Mouse (Mus musculus) midbrain, embryonic 12.5 days (tissue): ENCODE measurements at regions not wholly inside any gene's neighbourhood (a gene's known extent, or its start where the extent isn't known, plus 50 kb on each side); places are given as distances from the start of the nearest gene placed in this dataset.
A peak's percentile ranks its signal among the peaks of the same experiment; 100 is the strongest.

ENCODE experiments used
- ATAC-seq: fragments of 200-750 bp; cut with Nextera tagmentation; 2 replicates; pipeline ENCODE4 v1.8.0; 2017; ENCODE audit warnings: low read depth, moderate TSS enrichment, moderate library complexity; ENCODE audit not compliant: low FRiP score
- H3K27ac ChIP-seq: fragments of 300-500 bp; sonication (generic); replicated peaks from 2 replicates; pipeline ENCODE4 v1.5.1; 2016; ENCODE audit warnings: mild to moderate bottlenecking
- H3K27me3 ChIP-seq: fragments of 300-500 bp; sonication (generic); 2 replicates; pipeline ENCODE4 v1.6.1; 2016; ENCODE audit warnings: mild to moderate bottlenecking
- H3K36me3 ChIP-seq: fragments of 300-500 bp; sonication (generic); 2 replicates; pipeline ENCODE4 v1.6.1; 2016
- H3K4me1 ChIP-seq: fragments of 300-500 bp; sonication (generic); 2 replicates; pipeline ENCODE4 v1.6.1; 2016
- H3K4me2 ChIP-seq: fragments of 300-500 bp; sonication (generic); replicated peaks from 2 replicates; pipeline ENCODE4 v1.6.1; 2016; ENCODE audit warnings: mild to moderate bottlenecking, moderate library complexity
- H3K4me3 ChIP-seq: fragments of 300-500 bp; sonication (generic); 2 replicates; pipeline ENCODE4 v1.5.1; 2016; ENCODE audit warnings: mild to moderate bottlenecking
- H3K9ac ChIP-seq: fragments of 300-500 bp; sonication (generic); replicated peaks from 2 replicates; pipeline ENCODE4 v1.6.1; 2016; ENCODE audit warnings: mild to moderate bottlenecking, moderate library complexity
- H3K9me3 ChIP-seq: fragments of 300-500 bp; sonication (generic); 2 replicates; pipeline ENCODE4 v1.6.1; 2016; ENCODE audit warnings: mild to moderate bottlenecking
- WGBS: fragments of 180-500 bp; shearing (Covaris S2); methylation state at CpG from one replicate; pipeline ENCODE4 v1.1.7; 2016; 5-methylcytosine and 5-hydroxymethylcytosine counted together

DNA sequence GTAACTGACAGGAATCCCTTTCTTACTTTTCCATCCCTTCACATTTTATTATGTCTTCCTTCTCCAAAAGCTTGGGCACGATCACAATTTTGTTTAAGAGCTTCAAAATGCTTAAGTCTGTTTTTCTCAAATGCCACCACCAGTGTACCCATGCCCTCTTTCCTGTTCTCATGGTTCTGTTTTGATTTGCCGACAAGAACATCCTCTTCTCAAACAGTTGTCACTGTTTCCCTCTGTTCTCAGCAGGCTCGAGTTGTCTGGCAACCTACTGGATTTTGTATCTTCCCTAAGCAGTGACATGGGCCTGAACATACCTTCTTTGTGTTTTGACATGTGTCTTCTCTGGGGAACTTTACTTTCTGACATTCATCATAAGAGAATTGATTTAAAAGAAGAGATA, 2124.1 kb upstream of the Lrrc6 start:
- no peaks in the 10 kb centered on the region for H3K27me3 ChIP-seq
- H3K36me3 ChIP-seq, result no peaks in the 10 kb centered on the region
- H3K27ac ChIP-seq, result no peak overlapping the region
- no peak overlapping the region for H3K4me3 ChIP-seq
- no peaks in the 10 kb centered on the region for H3K9me3 ChIP-seq
- no peak overlapping the region for H3K4me2 ChIP-seq
- ATAC-seq, result no peak
- no peak overlapping the region for H3K9ac ChIP-seq
- WGBS, result 70% methylated on average over 3 of the region's 3 CpGs
- H3K4me1 ChIP-seq, result no peaks in the 10 kb centered on the region

DNA sequence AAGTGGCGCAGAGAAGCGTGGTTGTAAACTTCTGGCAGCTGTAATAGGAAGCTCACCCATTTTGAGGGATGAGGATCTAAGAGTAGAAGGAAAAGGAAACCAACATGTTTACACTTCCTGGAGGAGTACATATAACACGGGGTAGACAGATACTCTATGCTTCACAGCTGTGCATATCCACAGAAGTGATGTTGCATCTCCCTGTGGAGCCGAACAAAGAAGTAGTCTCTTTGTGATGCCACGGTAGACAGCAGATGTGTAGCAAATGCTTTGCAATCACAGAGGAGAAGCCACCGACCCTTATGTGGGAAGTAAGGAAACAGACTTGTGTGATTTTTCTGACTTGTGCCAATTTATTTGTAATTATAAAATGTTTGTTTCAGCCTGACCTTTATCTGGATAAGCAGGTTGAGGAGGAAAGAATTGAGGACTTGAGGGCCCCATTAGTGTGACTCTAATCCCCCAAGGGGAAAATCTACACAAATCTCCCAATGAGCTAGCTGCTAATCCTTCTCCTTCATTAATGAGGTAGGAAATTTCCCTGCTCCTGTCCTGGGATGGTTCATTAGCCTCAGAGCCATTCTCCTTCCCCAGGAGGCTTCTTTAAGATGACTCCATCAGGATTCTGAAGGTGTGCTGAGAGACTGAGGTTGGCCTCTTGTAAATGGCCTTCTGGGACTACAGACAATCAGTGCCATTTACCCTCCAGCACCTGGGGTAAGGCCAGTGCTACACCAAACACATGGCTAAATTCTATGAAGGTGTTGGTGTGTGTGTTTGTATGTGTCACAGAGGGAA, 2119.9 kb upstream of the Lrrc6 start:
- H3K4me2 ChIP-seq, result no peak overlapping the region
- no peaks in the 10 kb centered on the region for H3K9me3 ChIP-seq
- WGBS, result 55% methylated on average over 6 of the region's 6 CpGs
- no peaks in the 10 kb centered on the region for H3K4me1 ChIP-seq
- H3K36me3 ChIP-seq, result no peaks in the 10 kb centered on the region
- ATAC-seq, result peak; percentile 49; the same call in 1 of the 2 replicates
- no peaks in the 10 kb centered on the region for H3K27me3 ChIP-seq
- H3K4me3 ChIP-seq, result no peak overlapping the region
- H3K27ac ChIP-seq, result no peak overlapping the region
- no peak overlapping the region for H3K9ac ChIP-seq

DNA sequence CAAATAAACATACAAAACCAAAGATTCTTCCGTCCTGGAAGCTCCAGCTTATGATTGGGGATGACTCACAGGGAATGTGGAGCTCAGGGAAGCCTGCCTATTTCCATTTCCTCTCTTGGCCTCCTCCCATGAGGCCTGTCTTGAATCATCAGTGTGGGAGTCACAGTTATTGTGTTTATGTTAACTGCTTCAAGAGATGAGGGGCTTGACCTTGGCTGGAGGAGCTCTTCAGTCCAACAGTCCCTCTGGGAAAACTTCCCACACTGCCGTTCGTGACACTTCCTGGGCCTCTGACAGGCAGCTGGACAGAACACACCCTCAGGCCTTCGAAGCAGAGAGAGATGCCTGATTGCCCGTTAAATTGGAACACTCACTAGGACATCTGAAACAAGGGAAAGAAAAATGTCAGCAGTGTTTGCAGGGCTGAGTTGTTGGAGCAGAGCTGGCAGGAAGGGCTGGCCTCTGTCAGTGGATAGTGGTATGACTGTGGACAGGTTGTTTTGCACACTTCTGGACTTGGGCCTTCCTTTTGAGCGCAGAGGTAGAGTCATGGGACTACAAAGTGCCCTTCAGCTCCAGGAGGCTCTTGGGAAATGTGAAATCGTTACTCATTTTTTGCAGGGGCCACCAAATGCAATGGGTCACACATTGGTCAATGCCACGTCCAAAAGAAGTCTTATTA, 2105.5 kb upstream of the Lrrc6 start:
- Histone ChIP-seq H3K36me3 (no peaks in the 10 kb centered on the region), H3K4me1 (no peaks in the 10 kb centered on the region), H3K4me3 (no peak overlapping the region), H3K9me3 (no peaks in the 10 kb centered on the region), H3K27ac (no peak overlapping the region), H3K27me3 (no peaks in the 10 kb centered on the region), H3K4me2 (no peak overlapping the region), H3K9ac (no peak overlapping the region)
- 85% methylated on average over 8 of the region's 8 CpGs for WGBS
- ATAC-seq, result no peak

DNA sequence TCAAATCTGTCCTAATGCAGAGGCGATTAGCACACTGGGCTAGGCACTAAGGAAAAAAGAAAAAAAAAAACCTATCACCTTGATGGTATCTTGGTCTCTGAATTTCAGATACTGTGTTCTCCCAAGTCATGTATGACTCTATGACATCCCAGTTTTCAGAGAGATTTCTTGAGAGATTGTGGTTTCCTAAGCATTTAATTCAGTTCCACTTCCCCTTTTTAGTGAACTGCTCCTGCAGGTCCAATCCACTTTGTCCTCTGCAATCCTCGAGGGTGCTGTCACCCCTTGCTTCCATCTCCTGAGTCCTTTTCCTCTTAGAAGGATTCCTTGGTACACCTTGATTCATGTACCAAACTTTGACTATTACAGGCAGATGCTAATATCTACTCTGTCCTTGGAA, 2104.8 kb upstream of the Lrrc6 start:
- no peak overlapping the region for H3K9ac ChIP-seq
- no peak overlapping the region for H3K4me2 ChIP-seq
- H3K4me1 ChIP-seq, result no peaks in the 10 kb centered on the region
- 86% methylated on average over 2 of the region's 2 CpGs for WGBS
- H3K36me3 ChIP-seq, result no peaks in the 10 kb centered on the region
- no peaks in the 10 kb centered on the region for H3K9me3 ChIP-seq
- H3K27me3 ChIP-seq, result no peaks in the 10 kb centered on the region
- no peak for ATAC-seq
- H3K4me3 ChIP-seq, result no peak overlapping the region
- no peak overlapping the region for H3K27ac ChIP-seq

DNA sequence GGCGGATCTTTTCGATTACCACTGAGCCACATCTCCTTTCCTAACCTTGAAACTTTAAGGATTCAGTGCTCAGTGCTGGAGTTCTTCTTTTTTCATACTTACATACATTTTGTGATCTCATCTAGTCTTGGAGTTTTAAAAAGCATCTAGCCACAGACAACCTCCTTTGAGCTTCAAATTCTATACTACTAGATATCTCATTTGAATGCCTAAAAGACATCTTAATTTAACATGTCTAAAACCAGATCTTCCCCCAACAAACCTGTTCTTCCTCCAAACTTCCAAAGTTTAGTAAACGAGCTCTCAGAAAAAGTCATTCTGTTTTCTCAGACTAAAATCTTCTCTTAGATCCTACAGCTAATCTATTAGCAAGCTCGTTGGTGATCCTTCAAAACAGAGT, 2081.5 kb upstream of the Lrrc6 start:
- Histone ChIP-seq H3K9ac (no peak overlapping the region), H3K27me3 (no peaks in the 10 kb centered on the region)
- WGBS, result 86% methylated on average over 4 of the region's 4 CpGs

DNA sequence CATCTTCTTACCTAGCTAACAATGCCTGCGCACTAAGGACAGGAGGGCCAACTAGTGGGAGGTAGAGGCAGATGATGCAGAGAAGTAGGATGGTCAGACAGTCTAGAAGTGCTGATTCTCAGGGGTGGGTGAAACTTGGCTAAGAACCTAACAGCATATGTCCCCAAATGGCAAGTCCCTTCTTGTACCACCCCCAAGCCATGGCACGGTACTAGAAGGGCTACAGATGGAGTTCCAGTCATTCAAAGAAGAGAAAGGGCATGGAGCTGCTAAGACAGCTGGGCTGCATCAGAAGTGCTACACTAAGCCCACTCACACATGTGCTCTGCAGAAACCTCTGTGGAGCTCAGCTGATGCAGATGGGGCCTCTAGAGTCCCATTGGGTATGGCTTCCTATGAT, 2078.8 kb upstream of the Lrrc6 start:
- Histone ChIP-seq H3K36me3 (no peaks in the 10 kb centered on the region), H3K9me3 (no peaks in the 10 kb centered on the region), H3K4me3 (no peak overlapping the region), H3K27me3 (no peaks in the 10 kb centered on the region), H3K9ac (no peak overlapping the region), H3K27ac (no peak overlapping the region), H3K4me2 (no peak overlapping the region), H3K4me1 (no peaks in the 10 kb centered on the region)
- no peak for ATAC-seq
- 95% methylated on average over 2 of the region's 2 CpGs for WGBS

More for the DNA sequence above, 2081.5 kb upstream of the Lrrc6 start:
- H3K4me1 ChIP-seq, result no peaks in the 10 kb centered on the region
- no peaks in the 10 kb centered on the region for H3K9me3 ChIP-seq
- no peak for ATAC-seq
- H3K36me3 ChIP-seq, result no peaks in the 10 kb centered on the region
- no peak overlapping the region for H3K4me3 ChIP-seq
- H3K27ac ChIP-seq, result no peak overlapping the region
- H3K4me2 ChIP-seq, result no peak overlapping the region

DNA sequence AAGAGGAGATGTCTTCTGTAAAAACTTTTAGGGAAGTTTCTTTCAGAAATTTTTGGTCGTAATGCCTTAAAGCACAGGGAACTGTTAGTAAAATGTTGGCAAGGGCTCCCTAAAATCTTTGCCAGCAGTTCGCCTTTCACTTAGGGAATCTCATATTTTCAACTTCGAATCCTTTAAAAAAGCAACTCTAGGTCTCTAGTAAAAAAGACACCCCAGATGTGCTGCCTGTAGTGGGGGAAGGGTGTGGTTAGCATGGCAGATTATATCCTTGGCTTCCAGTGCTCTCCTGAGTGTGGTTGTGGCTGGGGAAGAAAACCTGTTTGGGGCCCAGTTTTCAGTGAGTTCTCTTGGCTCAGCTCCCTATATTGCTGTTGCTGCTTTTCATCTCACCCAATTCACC, 2059.9 kb upstream of the Lrrc6 start:
- WGBS, result 91% methylated on average over 3 of the region's 3 CpGs
- Histone ChIP-seq H3K9me3 (no peaks in the 10 kb centered on the region), H3K4me1 (no peaks in the 10 kb centered on the region), H3K27ac (no peak overlapping the region), H3K27me3 (no peaks in the 10 kb centered on the region), H3K36me3 (no peaks in the 10 kb centered on the region), H3K4me2 (no peak overlapping the region), H3K4me3 (no peak overlapping the region), H3K9ac (no peak overlapping the region)
- no peak for ATAC-seq

DNA sequence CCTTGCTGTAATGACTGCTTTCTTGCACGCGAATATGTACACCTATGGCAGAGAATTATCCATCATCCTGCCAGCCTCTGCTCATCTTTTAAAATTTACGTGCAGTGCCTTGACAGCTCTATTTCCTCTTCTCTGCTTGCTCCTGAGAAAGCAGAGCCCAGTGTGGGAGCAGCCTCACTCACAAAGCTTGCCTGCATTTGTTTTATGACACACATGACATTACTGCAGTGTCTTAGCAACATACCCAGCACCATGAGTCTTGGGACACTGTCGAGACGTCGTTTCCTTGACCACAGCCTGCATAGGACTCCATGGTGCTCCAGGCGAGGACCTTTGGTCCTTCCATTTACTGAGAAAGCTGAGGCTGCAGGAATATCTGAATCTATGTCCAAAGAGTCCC, 2055.4 kb upstream of the Lrrc6 start:
- Histone ChIP-seq H3K36me3 (no peaks in the 10 kb centered on the region), H3K4me1 (no peaks in the 10 kb centered on the region), H3K27ac (no peak overlapping the region), H3K9me3 (no peaks in the 10 kb centered on the region), H3K27me3 (no peaks in the 10 kb centered on the region), H3K4me3 (no peak overlapping the region), H3K4me2 (no peak overlapping the region), H3K9ac (no peak overlapping the region)
- no peak for ATAC-seq
- WGBS, result 86% methylated on average over 7 of the region's 7 CpGs

DNA sequence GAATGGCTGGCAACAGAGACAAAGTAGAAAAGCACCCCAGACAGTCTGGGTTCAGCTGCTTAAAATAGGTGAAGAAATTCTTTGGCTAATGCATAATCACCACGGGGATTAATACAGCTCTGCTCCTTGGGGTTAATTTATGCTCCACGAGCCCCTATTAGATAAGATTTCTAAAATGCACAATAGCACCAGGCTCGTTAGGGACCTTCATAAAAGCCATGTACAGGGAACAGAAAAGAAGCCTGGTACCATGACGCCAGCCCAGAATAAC, 2035.3 kb upstream of the Lrrc6 start:
- Histone ChIP-seq H3K4me1 (peaks cover 18% of the 10 kb centered on the region; the same call in 1 of the 2 replicates), H3K36me3 (no peaks in the 10 kb centered on the region), H3K9me3 (no peaks in the 10 kb centered on the region), H3K4me3 (no peak overlapping the region), H3K4me2 (no peak overlapping the region), H3K27ac (no peak overlapping the region), H3K9ac (no peak overlapping the region), H3K27me3 (no peaks in the 10 kb centered on the region)
- 39% methylated on average over 4 of the region's 4 CpGs for WGBS
- peak; percentile 38; the same call in 1 of the 2 replicates for ATAC-seq

DNA sequence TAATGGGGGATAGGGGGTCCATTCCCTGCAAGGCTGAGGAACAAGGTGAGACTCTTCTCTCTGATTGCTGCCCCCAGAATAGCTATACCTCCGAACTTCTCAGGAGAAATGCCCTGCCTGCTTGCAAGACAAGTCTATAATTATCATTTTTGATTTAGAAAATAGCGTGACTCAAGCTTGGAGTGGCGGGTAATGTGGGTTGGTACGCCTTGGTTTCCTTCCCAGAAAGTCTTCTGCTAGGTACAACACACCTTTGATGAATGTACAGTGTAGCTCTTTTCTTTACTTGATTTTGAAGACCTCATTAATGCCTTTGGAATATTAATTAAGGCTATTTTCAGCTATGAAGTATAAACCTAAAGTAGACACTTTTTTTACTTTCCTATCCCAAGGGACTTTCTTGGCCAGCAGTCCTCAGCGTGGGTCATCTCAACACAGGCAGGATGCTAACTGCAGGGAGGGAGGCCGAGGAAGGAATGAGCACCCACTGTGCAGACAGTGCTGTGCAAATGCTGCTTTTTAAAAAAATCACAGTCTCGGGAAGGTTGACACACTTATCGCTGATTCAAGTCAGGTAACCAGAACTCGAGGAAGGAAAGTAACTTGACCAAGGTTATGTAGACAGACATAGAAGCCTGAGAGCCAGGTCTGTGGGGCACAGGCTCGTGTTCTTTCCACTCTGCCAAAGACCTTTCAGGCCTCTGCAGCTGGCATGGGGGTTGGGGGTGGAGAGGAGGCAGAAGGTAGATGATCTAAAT, 2034.8 kb upstream of the Lrrc6 start:
- H3K4me2 ChIP-seq, result no peak overlapping the region
- H3K4me3 ChIP-seq, result no peak overlapping the region
- peaks cover 18% of the 10 kb centered on the region; the same call in 1 of the 2 replicates for H3K4me1 ChIP-seq
- no peaks in the 10 kb centered on the region for H3K36me3 ChIP-seq
- H3K27me3 ChIP-seq, result no peaks in the 10 kb centered on the region
- ATAC-seq, result no peak
- H3K27ac ChIP-seq, result no peak overlapping the region
- WGBS, result 73% methylated on average over 10 of the region's 10 CpGs
- H3K9ac ChIP-seq, result no peak overlapping the region
- no peaks in the 10 kb centered on the region for H3K9me3 ChIP-seq

DNA sequence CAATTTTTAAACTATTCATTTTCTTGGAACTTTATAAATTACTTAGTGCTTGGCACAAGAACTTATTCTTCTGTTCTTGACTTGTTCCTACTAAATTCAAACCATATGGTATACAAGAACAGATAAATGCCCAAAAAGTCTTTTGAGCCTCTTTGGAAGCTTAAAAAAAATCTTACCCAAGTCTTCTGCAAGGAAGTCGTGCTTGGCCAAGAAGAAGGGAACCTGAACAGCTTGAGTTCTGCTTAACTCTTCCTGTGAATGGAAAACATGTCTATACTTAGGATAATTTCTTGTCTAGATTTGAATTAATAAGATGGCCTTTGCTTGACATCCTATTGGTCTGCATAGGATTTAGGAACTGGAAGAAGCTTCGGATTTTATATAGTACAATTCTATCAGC, 2020.0 kb upstream of the Lrrc6 start:
- 84% methylated on average over 2 of the region's 2 CpGs for WGBS
- H3K4me3 ChIP-seq, result no peak overlapping the region
- no peaks in the 10 kb centered on the region for H3K36me3 ChIP-seq
- H3K9me3 ChIP-seq, result no peaks in the 10 kb centered on the region
- H3K9ac ChIP-seq, result no peak overlapping the region
- H3K27me3 ChIP-seq, result no peaks in the 10 kb centered on the region
- H3K4me2 ChIP-seq, result no peak overlapping the region
- no peak for ATAC-seq
- H3K4me1 ChIP-seq, result no peaks in the 10 kb centered on the region
- no peak overlapping the region for H3K27ac ChIP-seq

DNA sequence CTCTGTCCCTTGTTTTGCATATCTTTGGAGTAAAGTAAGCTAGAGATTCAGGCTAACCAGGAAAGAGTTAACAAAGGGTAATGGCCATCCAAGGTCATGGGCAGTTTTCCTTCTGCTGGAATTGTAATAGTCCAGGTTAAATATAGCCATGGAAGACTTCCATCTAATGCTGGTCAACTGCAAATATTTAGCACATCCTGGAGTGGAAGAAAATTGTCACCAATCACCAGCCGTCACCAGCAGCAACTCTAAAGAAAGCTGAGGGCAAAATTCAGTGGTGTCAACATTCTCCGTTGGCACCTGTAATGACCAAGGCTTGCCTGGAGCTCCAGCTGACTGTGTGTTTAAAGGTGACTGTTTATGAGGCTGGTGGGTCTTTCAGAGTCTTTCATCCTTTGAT, 2011.7 kb upstream of the Lrrc6 start:
- Histone ChIP-seq H3K36me3 (no peaks in the 10 kb centered on the region), H3K27me3 (no peaks in the 10 kb centered on the region)
- 95% methylated on average over 2 of the region's 2 CpGs for WGBS

More for the DNA sequence above, 2011.7 kb upstream of the Lrrc6 start:
- Histone ChIP-seq H3K27ac (no peak overlapping the region), H3K4me3 (no peak overlapping the region), H3K4me2 (no peak overlapping the region), H3K9me3 (no peaks in the 10 kb centered on the region), H3K9ac (no peak overlapping the region), H3K4me1 (no peaks in the 10 kb centered on the region)
- ATAC-seq, result no peak
